Mouse (Mus musculus) monocyte, adult 59 days (primary cell): ENCODE data around the gene Anp32e. TPM values are rescaled to one million over a fixed set of nuclear protein-coding genes. Genes with fewer than 3 reads are reported as not detected.

Experiments used
- total RNA-seq, 2 experiments: library from RNA; stranded (reverse); gene quantifications; one replicate each; pipeline ENCODE4 v1.2.4; 2023

Anp32e gene
- 10 to 100 TPM; 42.7 to 46.2 TPM for total RNA-seq

GRCm38 (mm10) chr3:95928658-95929503, at the start of gene Anp32e:
Gene Anp32e, plus strand, starts transcription at chr3:95929246.

GRCm38 (mm10) chr3:95881979-95882815, 46.8 kb upstream of the Anp32e start, which contains the start of gene Ciart:
Gene Ciart, minus strand, starts transcription at chr3:95882251.

DNA sequence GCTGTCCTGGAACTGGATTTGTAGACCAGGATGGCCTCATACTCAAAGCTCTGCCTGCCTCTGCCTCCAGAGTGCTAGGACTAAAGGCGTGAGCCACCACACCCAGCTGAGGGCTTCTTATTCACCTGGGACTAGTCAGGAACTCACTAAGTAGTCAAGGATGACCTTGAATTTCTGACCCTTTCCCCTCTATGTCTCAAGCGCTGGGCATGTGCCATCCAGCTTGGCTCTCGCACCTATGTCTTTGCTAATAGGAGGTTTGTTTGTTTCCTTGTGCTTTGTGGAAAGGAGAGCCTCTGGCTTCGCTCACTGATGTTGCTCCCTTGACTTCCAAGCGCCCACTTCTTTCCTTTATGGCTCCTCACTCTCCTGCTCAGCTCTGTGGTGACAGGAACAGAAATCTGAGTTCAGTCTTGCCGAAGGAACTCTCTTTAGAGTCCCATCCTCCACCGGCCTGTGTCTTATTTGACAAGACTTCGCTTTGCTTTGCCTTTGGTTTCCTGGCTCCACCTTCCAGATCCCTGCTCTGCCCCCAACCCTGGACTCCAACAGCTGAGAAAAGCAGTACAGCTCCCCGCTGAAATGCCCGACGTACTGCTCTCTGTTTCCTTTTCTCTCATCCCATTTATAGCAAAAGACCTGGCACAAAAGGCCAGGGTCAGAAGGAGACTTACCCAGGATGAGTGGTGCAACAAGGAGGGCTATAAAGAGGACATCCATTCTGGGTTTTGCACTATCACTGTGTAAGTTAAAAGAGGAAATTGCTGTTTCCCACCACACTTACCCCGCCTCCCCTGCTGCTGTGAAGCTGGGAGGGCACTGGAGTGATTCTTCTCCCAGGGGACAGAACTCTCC, 37.6 kb upstream of the Anp32e start, which contains the start of gene BC028528:
Gene BC028528 (minus strand): TSS at position 795 of the 855 bp plus-strand sequence.

DNA sequence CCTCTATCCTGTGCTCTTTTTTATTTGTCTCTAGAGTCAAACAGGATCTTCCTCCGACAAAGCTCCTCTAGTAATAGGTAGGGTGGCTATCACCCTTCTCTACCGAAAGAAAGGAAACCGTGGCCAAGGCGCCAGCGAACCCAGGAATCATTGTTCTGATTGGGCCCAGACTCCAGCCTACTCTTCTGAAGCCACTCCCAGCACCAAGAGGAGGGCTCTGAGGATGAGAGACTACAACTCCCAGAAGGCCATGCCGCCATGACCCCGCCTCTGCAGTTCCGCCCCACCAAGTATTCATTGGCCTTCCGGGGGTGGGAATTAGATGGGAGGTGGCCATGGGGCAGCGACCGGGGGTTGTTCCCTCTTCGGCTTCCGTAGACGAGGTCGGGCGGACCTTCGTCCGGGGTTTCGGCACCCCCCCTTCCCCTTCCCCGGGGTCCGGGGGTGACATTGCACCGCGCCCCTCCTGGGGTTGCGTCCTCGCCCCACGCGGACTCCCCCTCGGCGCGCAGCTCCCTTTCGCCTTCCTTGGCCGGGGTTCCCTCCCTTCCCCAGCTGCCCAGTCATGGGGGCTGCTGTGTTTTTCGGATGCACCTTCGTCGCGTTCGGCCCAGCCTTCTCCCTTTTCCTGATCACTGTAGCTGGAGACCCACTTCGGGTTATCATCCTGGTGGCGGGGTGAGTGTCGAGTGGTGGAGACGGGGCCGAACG, 35.3 kb upstream of the Anp32e start, which contains the start of gene Aph1a:
Gene Aph1a (plus strand): TSS at position 364 of the 711 bp plus-strand sequence.

DNA sequence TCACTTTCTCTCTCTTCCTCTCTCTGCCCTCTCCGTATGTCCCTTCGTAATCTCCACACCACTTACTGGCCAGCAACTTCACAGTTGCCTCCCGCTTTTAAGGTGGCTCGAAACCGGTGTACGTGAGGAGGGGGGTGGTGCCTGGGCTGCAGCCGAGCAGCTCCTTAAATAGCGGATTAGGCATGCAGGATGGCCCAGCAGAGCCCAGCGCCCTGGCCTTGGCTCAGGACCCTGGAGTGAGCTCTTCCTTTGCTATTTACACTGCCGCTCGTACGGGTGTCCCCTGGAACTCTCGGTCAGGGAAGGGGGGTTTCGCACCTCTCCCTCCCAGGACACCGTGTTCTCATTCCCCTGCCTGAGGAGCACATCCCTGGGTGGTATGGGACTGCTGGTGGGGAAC, 24.5 kb upstream of the Anp32e start, which contains the start of gene Car14:
Gene Car14 (minus strand): TSS at position 124 of the 400 bp plus-strand sequence.

GRCm38 (mm10) chr3:95995802-95996428, 66.9 kb downstream of the Anp32e start, which contains the start of gene Plekho1:
Gene Plekho1, minus strand, starts transcription at chr3:95996001.

Other genes starting within 250 kb of the Anp32e start
- gene Adamtsl4, start 241.3 kb upstream of the Anp32e start, total RNA-seq: 1 to 10 TPM; 3.3 to 3.6 TPM
- gene Ecm1, start 189.7 kb upstream of the Anp32e start, total RNA-seq: 10 to 100 TPM; 39.5 to 67.9 TPM
- 10 to 100 TPM; 22.4 to 28.7 TPM for gene Tars2, start 169.0 kb upstream of the Anp32e start, total RNA-seq
- gene Rprd2, start 110.4 kb upstream of the Anp32e start, total RNA-seq: 10 to 100 TPM; 60.5 to 61.9 TPM
- 10 to 100 TPM; 31.8 to 38.9 TPM for gene Prpf3, start 73.4 kb upstream of the Anp32e start, total RNA-seq
- 100 to 1,000 TPM; 127 to 131 TPM for gene Mrps21, start 57.7 kb upstream of the Anp32e start, total RNA-seq
- 10 to 100 TPM; 27.0 to 27.9 TPM for gene Ciart, start 47.0 kb upstream of the Anp32e start, total RNA-seq
- 100 to 1,000 TPM; 156 to 173 TPM for gene BC028528, start 37.2 kb upstream of the Anp32e start, total RNA-seq
- 100 to 1,000 TPM in 1 of 2 experiments, 10 to 100 TPM in 1; 88.0 to 131 TPM for gene Aph1a, start 35.3 kb upstream of the Anp32e start, total RNA-seq
- not detected for gene Car14, start 24.6 kb upstream of the Anp32e start, total RNA-seq
- gene Plekho1, start 66.8 kb downstream of the Anp32e start, total RNA-seq: 100 to 1,000 TPM; 241 to 254 TPM
- gene Vps45, start 129.2 kb downstream of the Anp32e start, total RNA-seq: 10 to 100 TPM; 21.1 to 30.0 TPM
- gene Otud7b, start 175.3 kb downstream of the Anp32e start, total RNA-seq: 1 to 10 TPM; 6.0 to 6.3 TPM
- not detected for gene Mtmr11, start 232.8 kb downstream of the Anp32e start, total RNA-seq
- gene Sf3b4, start 243.1 kb downstream of the Anp32e start, total RNA-seq: 10 to 100 TPM; 45.2 to 48.2 TPM